Mouse (Mus musculus) olfactory bulb, adult 2 months (tissue): ENCODE results near the gene Cldn4.

Experiments used
- CTCF ChIP-seq: fragments of 200-500 bp; IDR thresholded peaks from 2 replicates; pipeline ENCODE4 v1.5.1; 2012; ENCODE audit warnings: low read depth, mild to moderate bottlenecking, low read length, moderate library complexity; ENCODE audit not compliant: insufficient read depth
- POLR2A ChIP-seq: fragments of 200-500 bp; IDR thresholded peaks from 2 replicates; pipeline ENCODE4 v1.6.1; 2012; ENCODE audit warnings: mild to moderate bottlenecking, low read depth, low read length, moderate library complexity; ENCODE audit not compliant: insufficient read depth

DNA sequence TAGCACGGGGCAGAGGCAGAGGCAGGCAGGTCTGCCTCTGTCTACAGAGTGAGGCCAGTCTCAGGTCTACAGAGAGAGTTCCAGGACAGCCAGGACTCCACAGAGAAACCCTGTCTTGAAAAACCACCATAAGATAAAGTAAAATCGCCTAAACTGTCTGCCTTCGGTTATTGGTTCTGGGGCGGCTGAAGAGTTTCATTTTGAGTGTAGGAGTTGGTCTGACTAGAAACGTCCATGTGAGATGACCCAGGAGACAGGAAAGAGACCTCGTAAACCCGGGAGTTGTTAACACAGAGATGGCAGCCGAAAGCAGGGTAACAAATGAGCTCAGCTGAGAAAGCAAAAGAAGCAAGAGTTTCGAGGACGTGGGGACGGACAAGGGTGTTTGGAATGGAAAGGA is 42.4 kb upstream of the Cldn4 start:
- TF ChIP-seq CTCF: no peak
- no peak for TF ChIP-seq POLR2A
